Mouse (Mus musculus): ENCODE data around the gene Cmklr1. TPM values are rescaled to one million over a fixed set of nuclear protein-coding genes. Genes with fewer than 3 reads are reported as not detected.
A peak's percentile ranks its signal among the peaks of the same experiment; 100 is the strongest.
"Not testable (repeated sequence)": the region's sequence is repeated elsewhere in the genome, so short reads cannot be mapped to it uniquely, and the experiment has no call there.

Gene Cmklr1
- polyA plus RNA-seq, 1 experiment from 2014 or later, result 2.8 TPM

GRCm38 (mm10) chr5:113585619-113586457, 64.4 kb downstream of the Cmklr1 start:
- H3K4me2 ChIP-seq; ATAC-seq (ENCODE audit: extremely low read depth, insufficient number of reproducible peaks, low FRiP score, low TSS enrichment): not testable (repeated sequence)
- WGBS, result 74% methylated on average over 17 of the region's 17 CpGs

DNA sequence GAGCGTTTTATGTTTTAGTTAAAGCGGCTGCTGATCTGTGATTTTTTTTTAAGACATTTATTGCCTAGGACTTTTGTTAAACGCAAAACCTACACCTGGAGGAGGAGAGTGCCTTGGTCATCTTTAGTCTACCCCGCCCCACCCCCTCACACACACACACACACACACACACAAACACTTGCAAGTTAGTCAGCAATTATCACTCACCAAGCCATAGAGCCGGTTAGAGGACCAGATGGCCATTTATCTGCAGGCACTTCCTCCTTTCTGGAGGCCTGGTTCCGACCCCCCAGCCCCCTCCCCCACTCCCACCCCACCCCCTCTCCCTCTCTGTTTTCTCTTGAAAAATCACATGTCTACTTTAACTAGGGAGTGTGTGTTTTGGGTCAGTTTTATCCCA, 65.8 kb downstream of the Cmklr1 start:
- Histone ChIP-seq H3K27ac (replicated peaks) (0 out of 2 replicates have a peak overlapping the region, but pooled peaks have one; percentile 2), H3K9me3 (no peaks in the 10 kb centered on the region), H3K4me2 (no peak overlapping the region), H3K9ac (no peak overlapping the region), H3K4me3 (no peak overlapping the region), H3K36me3 (no peaks in the 10 kb centered on the region), H3K4me1 (no peaks in the 10 kb centered on the region), H3K27me3 (replicated peaks) (no peaks in the 10 kb centered on the region; the same call in 1 of the 2 replicates)
- WGBS, result 19% methylated on average over 6 of the region's 6 CpGs
- ATAC-seq (ENCODE audit: extremely low read depth, insufficient number of reproducible peaks, low FRiP score, low TSS enrichment), result no peak

More at GRCm38 (mm10) chr5:113585619-113586457, 64.4 kb downstream of the Cmklr1 start:
- not testable (repeated sequence) for H3K4me3 ChIP-seq; H3K9me3 ChIP-seq; H3K4me1 ChIP-seq; H3K27me3 ChIP-seq (replicated peaks); H3K36me3 ChIP-seq; H3K9ac ChIP-seq; H3K27ac ChIP-seq (replicated peaks)

DNA sequence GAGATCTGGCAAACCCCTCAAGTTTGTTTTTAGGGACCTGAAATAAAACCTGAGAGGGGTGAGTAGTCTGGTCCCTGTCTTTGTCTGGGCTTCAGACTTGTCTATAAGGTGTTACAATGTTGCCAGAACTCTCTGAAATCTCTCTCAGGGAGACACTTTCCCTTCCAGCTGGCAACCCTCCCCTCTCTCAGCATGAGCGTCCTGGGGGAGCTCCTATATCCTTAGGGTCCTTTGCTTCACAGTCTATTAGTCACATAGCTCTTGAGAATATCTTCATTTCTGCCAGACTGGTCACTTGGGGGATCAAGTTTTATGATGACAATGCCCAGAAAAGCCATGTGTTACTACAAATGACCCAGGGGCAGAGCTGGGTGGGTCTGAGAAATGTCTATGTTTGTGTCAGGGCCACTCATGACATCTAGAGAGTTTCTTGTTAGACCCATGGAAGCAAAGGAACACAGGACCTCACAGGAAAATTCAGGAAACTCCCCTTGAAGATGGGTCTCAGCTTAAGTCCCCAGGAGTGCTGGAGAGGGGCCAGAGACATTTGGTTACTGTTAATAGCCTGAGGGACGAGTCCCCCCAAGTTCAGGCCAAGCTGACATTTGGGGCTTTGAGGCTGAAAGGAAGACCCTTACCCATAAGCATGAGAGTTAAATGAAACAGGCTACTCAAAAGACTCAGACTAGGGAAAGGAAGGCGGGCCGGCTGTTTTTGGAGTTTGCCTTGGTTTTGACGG, 66.6 kb downstream of the Cmklr1 start:
- no peak overlapping the region for H3K4me3 ChIP-seq
- H3K9me3 ChIP-seq, result no peaks in the 10 kb centered on the region
- H3K4me2 ChIP-seq, result no peak overlapping the region
- H3K4me1 ChIP-seq, result no peaks in the 10 kb centered on the region
- no peak for ATAC-seq (ENCODE audit: extremely low read depth, insufficient number of reproducible peaks, low FRiP score, low TSS enrichment)
- 53% methylated on average over 5 of the region's 5 CpGs for WGBS
- no peak overlapping the region for H3K27ac ChIP-seq (replicated peaks)
- H3K36me3 ChIP-seq, result no peaks in the 10 kb centered on the region
- no peaks in the 10 kb centered on the region; the same call in 1 of the 2 replicates for H3K27me3 ChIP-seq (replicated peaks)
- H3K9ac ChIP-seq, result no peak overlapping the region

- no peaks in the 10 kb centered on the region for H3K27me3 ChIP-seq (replicated peaks)
- WGBS, result 59% methylated on average over 9 of the region's 9 CpGs
- H3K9ac ChIP-seq, result no peak overlapping the region
- H3K9me3 ChIP-seq, result no peaks in the 10 kb centered on the region
- no peak for ATAC-seq (ENCODE audit: extremely low read depth, insufficient number of reproducible peaks, low FRiP score, low TSS enrichment)
- H3K36me3 ChIP-seq, result no peaks in the 10 kb centered on the region
- H3K4me1 ChIP-seq, result no peaks in the 10 kb centered on the region
- H3K27ac ChIP-seq (replicated peaks), result no peak overlapping the region
- H3K4me2 ChIP-seq, result no peak overlapping the region
- H3K4me3 ChIP-seq, result no peak overlapping the region
Measured at GRCm38 (mm10) chr5:113580801-113581200, 69.4 kb downstream of the Cmklr1 start.

GRCm38 (mm10) chr5:113580248-113580647, 70.0 kb downstream of the Cmklr1 start:
- Histone ChIP-seq H3K4me1 (no peaks in the 10 kb centered on the region), H3K4me2 (no peak overlapping the region), H3K9me3 (no peaks in the 10 kb centered on the region), H3K36me3 (no peaks in the 10 kb centered on the region), H3K27ac (replicated peaks) (no peak overlapping the region), H3K4me3 (no peak overlapping the region), H3K9ac (no peak overlapping the region), H3K27me3 (replicated peaks) (no peaks in the 10 kb centered on the region)
- WGBS, result 48% methylated on average over 8 of the region's 8 CpGs
- ATAC-seq (ENCODE audit: extremely low read depth, insufficient number of reproducible peaks, low FRiP score, low TSS enrichment), result no peak

DNA sequence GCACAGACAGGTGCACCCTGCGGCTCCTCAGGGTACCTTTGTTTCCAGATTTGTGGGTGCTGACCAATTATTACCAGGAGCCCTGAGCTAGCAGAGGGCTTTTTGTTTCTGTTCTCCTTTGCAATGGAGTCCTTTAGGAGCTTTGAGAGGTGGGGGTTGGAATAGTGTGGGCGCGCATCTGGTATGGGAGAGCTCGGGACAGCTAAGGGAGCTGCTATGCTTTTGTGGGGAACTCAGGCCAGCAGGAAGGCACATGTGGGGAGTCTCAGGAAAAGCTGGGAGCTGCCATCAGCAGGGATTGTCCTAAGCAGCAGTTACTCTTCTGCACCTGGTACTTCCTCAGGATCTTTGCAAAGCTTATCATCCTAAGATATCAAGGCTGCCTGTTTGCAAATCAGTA, 71.1 kb downstream of the Cmklr1 start:
- no peaks in the 10 kb centered on the region for H3K4me1 ChIP-seq
- no peaks in the 10 kb centered on the region for H3K27me3 ChIP-seq (replicated peaks)
- 82% methylated on average over 4 of the region's 4 CpGs for WGBS
- H3K36me3 ChIP-seq, result no peaks in the 10 kb centered on the region
- H3K27ac ChIP-seq (replicated peaks), result no peak overlapping the region
- H3K4me3 ChIP-seq, result no peak overlapping the region
- ATAC-seq (ENCODE audit: extremely low read depth, insufficient number of reproducible peaks, low FRiP score, low TSS enrichment), result no peak
- no peak overlapping the region for H3K9ac ChIP-seq
- H3K9me3 ChIP-seq, result no peaks in the 10 kb centered on the region
- no peak overlapping the region for H3K4me2 ChIP-seq

GRCm38 (mm10) chr5:113578428-113578827, 71.8 kb downstream of the Cmklr1 start:
- Histone ChIP-seq H3K9ac (no peak overlapping the region), H3K36me3 (no peaks in the 10 kb centered on the region), H3K27me3 (replicated peaks) (peaks cover under 1% of the 10 kb centered on the region; the same call in 1 of the 2 replicates), H3K27ac (replicated peaks) (no peak overlapping the region), H3K4me1 (no peaks in the 10 kb centered on the region), H3K4me3 (no peak overlapping the region), H3K4me2 (no peak overlapping the region), H3K9me3 (no peaks in the 10 kb centered on the region)
- no peak for ATAC-seq (ENCODE audit: extremely low read depth, insufficient number of reproducible peaks, low FRiP score, low TSS enrichment)
- WGBS, result 86% methylated on average over 6 of the region's 6 CpGs

DNA sequence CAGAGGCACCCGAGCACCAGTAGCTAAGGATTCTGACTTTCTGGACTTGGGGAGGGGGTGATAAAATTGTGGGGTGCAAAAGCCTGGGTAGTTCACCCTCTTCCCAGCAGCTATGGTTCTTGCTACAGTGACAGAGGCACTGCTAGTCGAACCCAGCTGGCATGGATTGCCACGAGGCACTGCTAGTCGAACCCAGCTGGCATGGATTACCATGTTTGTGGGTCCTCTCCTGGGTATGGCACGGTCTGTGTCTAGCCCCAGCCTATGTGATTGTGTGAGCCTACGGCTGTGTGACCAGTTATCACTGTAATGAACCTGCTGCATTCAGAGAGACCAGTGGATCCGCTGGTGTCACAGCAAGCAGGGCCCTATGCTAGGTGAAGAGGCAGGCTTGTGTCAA, 72.7 kb downstream of the Cmklr1 start:
- ATAC-seq (ENCODE audit: extremely low read depth, insufficient number of reproducible peaks, low FRiP score, low TSS enrichment), result no peak
- WGBS, result 65% methylated on average over 7 of the region's 7 CpGs
- H3K36me3 ChIP-seq, result no peaks in the 10 kb centered on the region
- no peak overlapping the region for H3K4me2 ChIP-seq
- H3K9ac ChIP-seq, result no peak overlapping the region
- no peaks in the 10 kb centered on the region for H3K4me1 ChIP-seq
- H3K9me3 ChIP-seq, result no peaks in the 10 kb centered on the region
- no peak overlapping the region for H3K27ac ChIP-seq (replicated peaks)
- H3K4me3 ChIP-seq, result no peak overlapping the region
- H3K27me3 ChIP-seq (replicated peaks), result peaks cover 6% of the 10 kb centered on the region; the same call in 1 of the 2 replicates

- Histone ChIP-seq H3K4me2 (no peak overlapping the region), H3K4me3 (no peak overlapping the region), H3K27ac (replicated peaks) (no peak overlapping the region), H3K27me3 (replicated peaks) (peaks cover 19% of the 10 kb centered on the region), H3K36me3 (no peaks in the 10 kb centered on the region), H3K4me1 (no peaks in the 10 kb centered on the region), H3K9ac (no peak overlapping the region), H3K9me3 (no peaks in the 10 kb centered on the region)
- WGBS, result 36% methylated on average over 7 of the region's 7 CpGs
- ATAC-seq (ENCODE audit: extremely low read depth, insufficient number of reproducible peaks, low FRiP score, low TSS enrichment), result no peak
Measured at GRCm38 (mm10) chr5:113570056-113570717, 80.0 kb downstream of the Cmklr1 start.

DNA sequence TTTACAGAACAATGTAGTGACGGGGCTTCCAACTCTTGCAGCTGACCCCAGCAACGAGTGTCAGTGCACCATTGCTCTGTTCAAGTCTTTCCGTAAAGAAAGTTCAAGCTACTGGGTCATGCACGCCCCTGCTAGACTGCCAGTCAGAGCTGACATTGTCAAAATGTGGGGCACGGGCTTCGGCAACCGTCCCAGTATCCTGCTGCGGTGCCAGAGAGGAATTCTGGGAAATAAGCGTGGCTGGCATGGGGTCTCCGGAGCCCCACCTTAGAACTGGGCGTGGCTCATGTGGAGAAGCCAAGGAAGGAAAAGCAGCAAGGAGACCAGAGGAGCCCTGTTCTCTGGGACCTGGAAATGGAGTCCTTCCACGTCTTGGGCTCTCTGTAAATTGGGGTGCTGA, 84.4 kb downstream of the Cmklr1 start:
- Histone ChIP-seq H3K36me3 (no peaks in the 10 kb centered on the region), H3K9ac (no peak overlapping the region), H3K4me3 (no peak overlapping the region), H3K4me2 (no peak overlapping the region), H3K4me1 (no peaks in the 10 kb centered on the region), H3K27me3 (replicated peaks) (peaks cover 3% of the 10 kb centered on the region), H3K27ac (replicated peaks) (no peak overlapping the region), H3K9me3 (no peaks in the 10 kb centered on the region)
- WGBS, result 67% methylated on average over 12 of the region's 12 CpGs
- no peak for ATAC-seq (ENCODE audit: extremely low read depth, insufficient number of reproducible peaks, low FRiP score, low TSS enrichment)

- H3K4me3 ChIP-seq, result no peak overlapping the region
- no peak overlapping the region for H3K9ac ChIP-seq
- no peaks in the 10 kb centered on the region for H3K36me3 ChIP-seq
- H3K27ac ChIP-seq (replicated peaks), result no peak overlapping the region
- H3K9me3 ChIP-seq, result no peaks in the 10 kb centered on the region
- 71% methylated on average over 10 of the region's 10 CpGs for WGBS
- peaks cover 3% of the 10 kb centered on the region for H3K27me3 ChIP-seq (replicated peaks)
- no peaks in the 10 kb centered on the region for H3K4me1 ChIP-seq
- H3K4me2 ChIP-seq, result no peak overlapping the region
- ATAC-seq (ENCODE audit: extremely low read depth, insufficient number of reproducible peaks, low FRiP score, low TSS enrichment), result no peak
Measured at GRCm38 (mm10) chr5:113565101-113565854, 84.9 kb downstream of the Cmklr1 start.
